Mouse (Mus musculus): ENCODE results near the gene Plekha7.

The Plekha7 gene

DNA sequence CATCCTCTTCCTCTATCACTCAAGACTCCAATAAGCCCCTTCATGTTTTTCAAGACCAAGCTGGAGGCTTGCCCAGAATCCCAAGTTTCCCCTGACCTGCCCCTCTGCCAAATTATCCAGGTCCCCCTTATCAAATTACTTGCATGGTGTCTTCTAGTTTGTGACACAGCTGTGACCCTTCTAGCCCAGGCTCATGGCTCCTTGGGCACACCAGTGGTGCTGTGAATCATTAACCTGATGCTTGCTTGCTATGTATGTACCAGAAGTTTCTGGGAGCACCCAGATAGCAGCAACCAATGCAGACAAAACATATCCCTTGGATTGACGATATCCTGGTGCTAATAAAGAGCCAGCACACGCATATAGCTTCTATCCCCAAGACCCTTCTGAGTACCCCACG, 19.2 kb downstream of the Plekha7 start:
- no peak for DNase-seq (ENCODE audit: low read depth)

DNA sequence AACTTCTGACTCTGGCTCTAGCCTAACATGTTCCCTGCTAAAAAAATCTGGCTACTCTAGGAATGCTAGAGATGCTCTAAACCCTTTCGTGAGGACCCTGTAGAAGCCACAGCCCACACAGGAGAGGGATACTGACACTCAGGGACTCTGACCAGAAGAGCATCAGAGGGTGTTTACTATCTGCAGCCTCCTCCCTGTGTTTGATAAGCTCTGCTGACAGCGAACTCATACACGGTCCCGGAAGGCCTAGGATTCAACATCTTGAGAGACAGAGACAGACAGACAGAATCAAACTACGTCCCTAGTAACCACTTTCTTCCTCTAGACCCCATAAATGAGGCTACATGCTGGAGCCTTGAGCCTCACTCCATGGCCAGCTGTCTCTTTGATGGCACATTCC, 20.2 kb downstream of the Plekha7 start:
- no peak for DNase-seq (ENCODE audit: low read depth)

DNA sequence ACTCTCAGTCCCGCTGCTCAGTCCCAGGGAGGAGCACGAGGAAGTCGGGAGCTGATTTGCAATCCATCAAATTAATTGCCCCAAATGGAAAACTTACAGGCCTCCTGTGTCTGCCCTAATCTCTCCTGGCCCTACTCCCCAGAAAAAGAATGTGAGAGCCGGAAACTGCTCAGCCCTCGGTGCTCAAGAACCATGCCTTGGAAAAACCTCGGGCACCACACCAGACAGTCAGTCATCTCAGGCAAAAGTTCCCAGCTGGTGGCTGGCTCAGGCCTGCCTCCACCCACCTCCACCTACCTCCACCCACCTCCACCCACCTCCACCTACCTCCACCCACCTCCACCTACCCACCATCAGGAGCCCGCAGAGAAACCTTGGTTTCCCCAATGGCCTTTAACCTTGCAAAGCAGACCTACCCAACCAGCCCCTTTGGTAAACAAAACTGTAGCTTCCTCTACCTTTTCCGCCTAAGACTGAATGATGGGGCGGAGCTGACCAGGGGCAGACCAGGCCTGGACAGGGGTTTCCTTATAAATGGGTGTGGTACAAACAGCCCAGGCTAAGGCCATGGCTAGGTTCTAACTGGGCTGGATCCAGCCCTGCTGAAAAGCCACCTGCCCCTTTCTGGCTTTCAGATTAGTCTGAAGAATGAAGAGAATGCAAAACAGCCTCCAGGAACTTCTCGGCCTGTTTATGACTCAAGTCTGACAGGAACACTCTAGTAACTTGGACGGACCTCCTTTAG, 21.4 kb downstream of the Plekha7 start:
- no peak for DNase-seq (ENCODE audit: low read depth)

DNA sequence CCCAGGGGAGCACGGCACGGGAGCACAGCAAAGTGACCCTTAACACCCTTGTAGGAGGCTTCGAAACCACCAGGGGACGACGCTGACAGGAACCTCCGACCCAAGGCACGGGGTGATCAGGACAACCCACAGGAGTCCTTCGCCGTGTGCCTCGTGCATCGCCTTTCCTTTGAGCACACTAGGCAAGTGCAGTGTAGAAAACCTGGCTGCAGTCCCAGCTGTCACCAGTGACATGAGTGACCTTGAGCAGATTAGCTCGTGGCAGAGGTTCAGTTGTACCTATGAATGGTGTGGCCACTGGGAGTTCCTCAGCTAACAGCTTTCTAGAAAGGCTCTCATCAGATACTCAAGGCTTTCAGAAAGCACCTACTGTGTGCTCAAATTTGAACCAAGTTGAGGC, 22.0 kb downstream of the Plekha7 start:
- DNase-seq (ENCODE audit: low read depth), result no peak

DNA sequence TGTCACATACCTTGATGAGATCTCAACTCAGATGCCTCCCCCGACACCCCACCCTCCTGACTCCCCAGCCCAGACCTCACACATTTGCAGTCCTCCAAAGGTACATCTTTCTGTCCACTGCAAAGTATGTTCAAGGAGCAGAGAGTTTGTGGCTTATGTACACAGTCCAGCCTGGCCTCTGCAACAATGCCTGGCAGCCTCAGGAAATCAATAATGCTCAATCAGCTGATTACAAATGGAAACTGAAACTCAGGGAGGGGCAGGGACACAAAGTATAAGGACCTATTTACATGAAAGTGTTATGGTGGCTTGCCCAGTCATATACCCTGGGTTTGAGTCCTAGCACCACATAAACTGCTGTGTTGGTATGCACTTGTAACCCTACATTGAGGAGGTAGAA, 23.0 kb downstream of the Plekha7 start:
- peak; percentile 39 for DNase-seq (ENCODE audit: low read depth)

DNA sequence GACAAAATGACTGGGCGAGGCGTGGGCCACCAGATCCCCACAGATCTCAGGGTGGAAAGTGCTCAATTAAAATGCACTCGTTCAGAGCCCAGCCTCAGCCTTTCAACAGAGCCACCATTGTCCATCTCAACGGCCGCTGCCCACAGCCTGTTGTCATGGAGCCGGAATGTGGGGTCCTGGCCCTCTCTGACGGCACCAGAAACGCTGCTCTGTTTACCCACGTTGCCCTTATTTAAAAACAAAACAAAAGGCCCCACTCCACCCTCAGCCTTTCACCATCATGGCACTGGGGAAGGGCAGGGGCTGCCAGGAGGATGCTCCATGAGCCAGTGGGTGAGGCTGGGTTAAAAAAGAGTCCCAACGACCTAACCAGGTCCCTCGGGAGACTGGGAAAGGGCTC, 25.4 kb downstream of the Plekha7 start:
- DNase-seq (ENCODE audit: low read depth), result no peak

DNA sequence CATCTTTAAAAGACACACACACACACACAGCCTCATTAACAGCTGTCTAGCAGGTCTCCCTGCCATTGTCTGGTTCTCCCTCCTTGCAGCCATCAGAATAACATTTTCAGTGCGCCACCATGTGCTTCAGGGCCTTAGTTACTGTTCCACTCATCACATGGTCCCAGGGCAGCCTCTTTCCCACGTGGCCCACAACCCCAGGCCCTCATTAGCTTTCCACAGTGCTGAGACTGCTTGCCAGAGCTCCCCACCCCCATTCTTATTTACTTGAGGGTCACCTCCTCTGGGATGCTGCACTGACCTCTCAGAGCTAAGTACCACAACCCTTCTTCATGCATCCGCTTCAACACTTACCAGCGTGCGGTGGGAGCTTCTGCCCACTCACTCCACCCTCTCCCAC, 28.1 kb downstream of the Plekha7 start:
- DNase-seq (ENCODE audit: low read depth), result no peak

DNA sequence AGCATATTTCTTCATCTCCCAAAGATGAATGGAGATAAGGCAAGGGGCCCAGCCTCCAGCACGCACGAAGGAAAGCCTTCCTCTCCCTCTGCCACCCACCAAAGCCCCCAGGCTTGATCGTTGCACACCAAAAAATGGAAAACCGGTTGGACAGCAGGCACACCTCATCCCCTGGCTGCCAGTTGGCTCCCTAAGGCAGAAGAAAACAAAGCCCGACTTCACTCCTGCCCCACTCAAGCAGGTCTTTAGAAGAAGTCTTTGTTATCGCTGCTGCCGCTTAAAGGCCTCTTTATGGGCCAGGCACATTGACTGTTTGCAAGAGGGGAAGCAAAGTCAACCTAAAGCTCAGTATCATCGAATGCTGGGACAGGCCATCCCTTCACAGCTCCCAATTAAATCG, 29.9 kb downstream of the Plekha7 start:
- no peak for DNase-seq (ENCODE audit: low read depth)

DNA sequence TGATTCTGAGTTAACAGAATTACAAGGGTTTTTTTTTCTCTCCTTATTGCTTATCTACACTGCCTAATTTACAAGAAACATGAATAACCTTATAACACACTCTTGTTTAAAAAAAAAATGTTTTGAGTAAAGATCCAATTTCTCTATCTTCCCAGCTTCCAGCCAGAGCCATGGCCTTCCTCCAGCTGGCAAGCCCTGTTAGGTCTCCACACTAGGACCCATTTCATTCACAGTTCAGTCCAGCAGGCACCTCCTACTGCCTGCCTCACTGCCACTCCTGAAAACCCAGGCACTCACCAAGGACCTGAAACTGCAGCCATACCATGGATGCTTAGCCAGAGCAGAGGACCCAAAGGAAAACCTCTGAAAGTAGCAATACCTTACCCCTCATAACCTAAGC, 31.9 kb downstream of the Plekha7 start:
- DNase-seq (ENCODE audit: low read depth), result no peak

DNA sequence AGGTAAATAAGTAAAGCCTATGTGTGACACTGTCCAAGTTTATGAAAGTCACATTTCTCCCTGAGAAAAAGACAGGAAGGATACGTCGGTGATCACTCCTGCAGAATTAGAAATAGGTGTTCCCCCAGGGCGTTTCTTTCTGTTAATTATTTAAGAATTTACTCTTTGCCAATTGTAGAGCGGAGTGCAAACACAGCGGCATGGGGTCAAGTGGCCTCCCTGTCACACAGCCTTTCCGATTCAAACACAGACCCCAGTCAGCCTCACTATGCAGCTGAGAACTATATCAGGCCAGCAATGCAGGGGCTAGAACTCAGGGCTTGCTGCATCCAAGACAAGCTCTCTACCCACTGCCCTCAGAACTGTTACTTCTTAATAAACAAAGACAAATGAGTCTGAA, 35.1 kb downstream of the Plekha7 start:
- DNase-seq (ENCODE audit: low read depth), result no peak

DNA sequence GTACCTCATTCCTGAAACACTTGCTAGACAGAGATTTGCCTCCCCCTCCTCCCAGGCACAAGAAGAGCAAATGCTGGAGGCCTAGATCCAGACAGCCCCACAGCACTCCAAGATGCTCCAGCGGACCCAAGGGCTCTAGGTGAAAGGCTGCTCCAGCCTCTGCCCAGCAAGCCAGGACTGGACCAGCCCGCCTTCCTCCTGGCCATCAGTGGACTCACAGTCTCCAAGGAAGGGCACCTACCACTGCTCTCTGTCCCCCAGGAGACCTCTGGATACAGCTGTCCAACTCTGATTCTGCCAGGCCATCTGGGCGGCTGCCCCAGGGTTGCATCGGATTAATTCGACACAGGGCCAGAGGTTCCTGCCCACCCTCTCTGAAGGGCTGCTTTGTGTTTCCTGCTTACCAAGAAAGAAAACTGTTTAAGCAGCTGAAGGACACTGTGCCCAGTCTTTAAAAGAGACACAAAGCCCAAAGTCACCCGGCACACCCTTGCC, 38.6 kb downstream of the Plekha7 start:
- DNase-seq (ENCODE audit: low read depth), result no peak

DNA sequence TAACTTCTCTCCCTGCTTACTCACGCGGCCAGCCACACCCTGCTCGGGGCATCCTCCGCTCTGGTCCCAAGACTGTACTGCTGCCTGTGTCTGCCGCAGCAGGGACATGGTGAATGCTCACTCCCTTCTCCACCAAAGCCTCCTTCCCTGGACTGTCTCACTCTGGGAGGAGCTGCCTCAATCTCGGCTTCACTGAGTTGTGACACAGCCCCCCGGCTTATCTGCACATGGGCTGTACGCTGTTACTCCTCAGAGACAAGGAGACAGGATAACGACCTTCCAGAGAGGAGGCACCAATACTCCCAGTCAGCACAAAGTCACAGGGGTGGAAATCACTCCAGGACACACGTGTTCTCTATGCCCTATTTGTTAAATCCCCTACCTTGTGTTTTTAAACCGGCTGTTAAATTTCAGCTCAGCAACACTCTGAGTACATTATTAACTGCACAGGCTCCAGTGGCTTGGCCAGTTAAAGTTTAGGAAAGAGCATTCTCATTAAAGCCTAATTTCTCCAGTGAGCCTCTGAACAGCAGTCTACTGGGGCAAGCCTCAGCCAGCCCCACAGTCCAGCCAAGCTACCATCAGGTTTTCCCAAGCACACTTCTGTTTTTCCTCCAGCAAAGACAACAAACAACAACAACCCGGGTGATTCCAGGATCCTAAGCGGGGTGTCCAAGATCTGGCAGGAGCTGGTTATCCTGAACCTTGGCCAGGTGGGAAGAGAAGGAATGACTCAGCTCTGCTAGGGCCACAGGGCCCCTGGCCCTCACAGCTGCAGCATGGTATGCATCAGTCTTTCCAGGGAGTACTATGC, 39.9 kb downstream of the Plekha7 start:
- no peak for DNase-seq (ENCODE audit: low read depth)

DNA sequence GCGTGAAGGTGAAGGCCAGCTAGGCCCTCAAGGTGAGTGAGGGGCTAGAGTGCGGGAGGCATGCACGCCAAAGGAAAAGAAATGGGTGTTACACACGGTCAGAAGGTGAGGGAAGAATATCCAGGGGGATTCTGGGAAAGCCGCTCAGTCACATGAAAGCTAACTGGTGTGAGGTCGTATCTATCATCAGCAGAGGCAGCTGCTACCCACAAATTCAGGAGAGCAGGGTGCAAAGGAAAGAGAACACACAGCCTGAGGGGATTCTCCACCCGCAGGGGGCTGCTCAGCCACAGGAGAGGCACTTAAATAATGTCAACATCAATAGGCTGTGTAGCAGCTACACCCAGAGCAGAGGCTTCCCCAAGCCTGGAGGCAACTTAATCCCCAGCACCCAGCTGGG, 44.9 kb downstream of the Plekha7 start:
- no peak for DNase-seq (ENCODE audit: low read depth)

DNA sequence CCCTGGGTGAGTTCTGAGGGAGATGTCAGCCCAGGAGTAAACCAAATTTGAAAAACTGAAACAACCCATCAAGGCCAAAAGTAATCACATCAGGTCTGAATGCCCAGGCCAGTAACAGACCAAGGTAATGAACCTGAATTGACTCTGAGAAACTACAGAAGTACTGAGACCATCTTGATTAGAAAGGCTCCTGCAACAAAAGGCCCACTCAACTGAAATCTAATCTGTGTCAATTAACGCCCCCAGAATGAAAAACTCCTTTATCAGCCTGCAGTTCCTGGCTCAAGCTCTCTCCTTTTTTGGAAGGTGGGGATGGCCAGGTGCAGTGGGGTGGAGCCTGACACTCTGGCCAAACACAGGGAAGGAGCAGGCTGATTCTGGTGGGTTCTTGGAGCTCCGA, 45.7 kb downstream of the Plekha7 start:
- no peak for DNase-seq (ENCODE audit: low read depth)

DNA sequence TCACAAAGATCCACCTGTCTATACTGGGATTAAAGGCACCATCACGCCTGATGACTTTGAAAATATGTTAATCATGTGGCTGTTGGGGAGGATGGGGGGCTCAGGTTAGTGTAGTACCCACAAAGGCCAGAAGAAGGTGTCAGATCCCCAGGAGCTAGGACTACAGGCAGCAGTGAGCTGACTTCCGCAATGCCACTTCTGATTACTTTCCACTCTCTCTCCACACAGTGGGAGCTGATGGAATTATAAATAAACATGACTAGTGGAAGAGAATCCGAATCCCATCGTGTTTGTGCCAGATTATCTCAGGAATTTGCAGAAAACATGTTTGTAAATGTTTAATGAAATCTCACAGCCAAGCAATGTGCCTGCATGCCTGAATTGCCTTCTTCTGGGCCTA, 46.1 kb downstream of the Plekha7 start:
- no peak for DNase-seq (ENCODE audit: low read depth)

DNA sequence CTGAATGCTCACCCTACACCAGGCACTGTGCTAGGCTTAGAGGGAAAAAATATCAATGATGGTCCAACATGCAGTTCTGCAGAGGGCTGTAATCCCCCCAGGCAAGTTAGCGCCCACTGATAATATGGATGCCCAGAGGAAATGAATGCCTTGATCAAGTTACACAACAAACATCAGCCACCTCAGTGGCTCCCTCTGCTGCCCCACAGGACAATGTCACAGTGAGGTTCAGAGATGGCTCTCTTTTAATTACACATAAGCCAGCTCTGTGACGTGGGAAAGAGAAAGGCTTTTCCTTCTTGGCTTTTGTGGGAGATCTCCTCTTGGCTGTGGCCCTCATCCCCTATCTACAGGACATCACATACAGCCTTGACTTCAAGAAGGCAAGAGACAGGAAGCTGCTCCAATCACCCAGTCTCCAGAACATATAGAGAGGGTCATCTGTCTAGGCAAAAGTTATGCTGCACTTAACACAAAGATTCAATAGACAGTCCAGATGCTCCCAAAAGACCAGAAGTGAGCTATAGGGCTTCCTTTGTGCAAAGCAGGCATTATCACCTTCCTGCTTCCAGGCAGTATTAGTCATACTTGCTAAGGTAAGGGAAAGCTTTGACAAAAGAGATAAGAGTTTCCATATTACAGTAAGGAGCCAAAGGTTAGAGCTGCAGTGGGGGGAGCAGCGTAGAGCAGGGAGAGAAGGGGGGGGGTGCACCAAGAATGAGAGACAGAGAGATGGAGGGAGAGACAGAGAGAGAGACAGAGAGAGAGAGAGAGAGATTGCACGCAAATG, 47.2 kb downstream of the Plekha7 start:
- peak; percentile 35 for DNase-seq (ENCODE audit: low read depth)

DNA sequence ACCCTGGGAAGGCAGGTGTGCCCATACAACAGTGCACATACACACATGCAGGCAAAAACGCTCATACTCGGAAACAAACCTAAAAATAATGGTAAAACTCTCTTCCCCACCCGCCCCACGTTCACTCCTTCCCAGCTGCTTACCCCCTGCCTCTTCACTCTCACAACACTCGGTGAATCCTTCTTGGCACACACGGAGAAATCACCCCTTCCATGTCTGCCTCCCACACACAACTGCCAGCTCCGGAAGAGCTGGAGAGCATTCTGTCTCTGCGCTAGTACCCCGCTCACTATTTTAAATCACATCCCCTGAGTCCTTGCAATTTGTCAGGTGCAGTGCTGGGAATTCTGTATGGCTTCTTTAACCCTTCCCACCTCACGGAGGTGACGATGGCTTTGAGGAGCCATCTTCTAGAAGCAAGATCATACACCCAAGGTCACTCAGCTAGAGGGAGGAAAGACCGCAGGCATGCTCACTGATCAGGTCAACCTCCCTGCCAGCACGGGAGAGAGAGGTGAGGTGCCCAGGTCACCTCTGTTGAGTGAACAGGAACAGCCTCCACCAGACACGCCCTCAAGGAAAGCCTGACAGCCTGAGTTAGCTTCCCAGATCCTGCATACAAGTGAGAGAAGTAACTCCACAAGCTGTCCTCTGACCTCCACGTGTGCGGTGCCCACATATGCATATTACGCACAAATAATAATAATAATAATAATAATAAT, 49.6 kb downstream of the Plekha7 start:
- DNase-seq (ENCODE audit: low read depth), result no peak

DNA sequence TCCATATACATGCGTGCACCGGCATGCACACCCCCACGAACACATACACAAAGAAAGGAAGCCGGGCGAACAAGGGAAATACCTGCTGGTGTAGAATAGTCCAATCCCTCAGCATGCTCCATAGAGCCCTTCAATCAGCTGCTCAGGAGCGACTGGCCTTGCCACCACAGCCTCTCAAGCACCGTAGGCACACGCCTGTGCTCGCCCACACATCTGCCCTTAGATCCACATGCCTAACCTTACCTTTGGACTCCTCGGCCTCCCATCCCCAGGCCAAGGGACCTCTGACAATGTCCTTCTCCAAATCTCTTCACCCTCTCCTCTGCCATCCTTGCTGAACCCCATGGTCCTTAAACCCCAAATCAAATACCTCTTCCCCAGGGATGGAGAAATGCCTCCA, 50.2 kb downstream of the Plekha7 start:
- DNase-seq (ENCODE audit: low read depth), result no peak

DNA sequence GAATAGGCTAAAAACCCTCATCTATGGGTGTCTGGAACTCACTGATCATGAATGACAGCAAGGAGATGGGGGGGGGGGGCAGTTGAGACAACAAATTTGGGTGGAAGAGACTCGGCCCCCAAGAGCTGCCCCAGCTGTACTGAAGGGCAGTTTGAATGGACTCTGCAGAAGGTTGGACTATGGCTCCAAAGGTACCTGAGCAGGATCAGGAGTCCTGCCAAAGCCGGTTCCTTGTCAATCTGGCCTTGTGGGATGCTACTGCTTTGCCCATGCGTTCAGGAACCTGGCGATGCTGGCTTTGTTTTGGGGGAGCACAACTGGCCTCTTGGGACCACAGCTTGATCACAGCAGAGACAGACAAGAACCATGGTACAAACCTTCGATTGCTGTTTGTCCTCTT, 52.5 kb downstream of the Plekha7 start:
- DNase-seq (ENCODE audit: low read depth), result no peak

DNA sequence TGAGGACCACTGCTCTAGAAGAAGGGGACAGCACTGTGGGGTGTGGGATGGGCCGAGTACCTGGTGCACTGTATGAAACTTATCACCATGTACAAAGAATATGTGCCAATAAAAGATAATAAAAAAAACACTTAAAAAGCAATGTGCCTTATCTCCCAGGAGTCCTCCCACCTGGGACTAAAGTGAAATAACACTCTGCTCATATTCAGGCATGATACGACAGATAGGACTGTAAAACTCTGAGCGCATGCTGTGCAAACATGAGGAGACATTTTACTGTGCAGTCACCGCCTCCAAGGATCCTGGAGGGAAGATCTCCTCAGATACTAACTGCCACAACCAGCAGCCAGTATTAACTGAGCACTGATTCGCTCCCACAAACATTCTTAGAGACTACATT, 53.5 kb downstream of the Plekha7 start:
- no peak for DNase-seq (ENCODE audit: low read depth)

DNA sequence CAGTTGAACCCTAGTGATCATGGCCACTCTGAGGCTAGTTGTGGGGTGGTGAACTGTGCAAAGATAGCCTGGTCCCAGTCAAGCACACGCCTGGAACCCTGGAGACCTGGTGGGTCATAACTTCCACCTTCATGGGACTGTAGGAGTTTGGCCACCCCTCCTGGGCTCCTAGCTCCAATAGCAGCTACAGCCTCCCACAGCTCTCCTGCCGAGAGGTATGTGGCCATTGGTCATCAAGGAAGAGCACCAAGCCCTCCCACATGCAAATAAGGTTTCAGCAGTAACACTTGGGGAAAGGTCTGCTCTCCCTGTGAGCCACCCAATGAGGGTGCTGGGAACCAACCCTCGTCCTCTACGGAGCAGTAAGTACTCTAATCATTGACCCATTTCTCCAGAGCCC, 55.7 kb downstream of the Plekha7 start:
- DNase-seq (ENCODE audit: low read depth), result no peak

DNA sequence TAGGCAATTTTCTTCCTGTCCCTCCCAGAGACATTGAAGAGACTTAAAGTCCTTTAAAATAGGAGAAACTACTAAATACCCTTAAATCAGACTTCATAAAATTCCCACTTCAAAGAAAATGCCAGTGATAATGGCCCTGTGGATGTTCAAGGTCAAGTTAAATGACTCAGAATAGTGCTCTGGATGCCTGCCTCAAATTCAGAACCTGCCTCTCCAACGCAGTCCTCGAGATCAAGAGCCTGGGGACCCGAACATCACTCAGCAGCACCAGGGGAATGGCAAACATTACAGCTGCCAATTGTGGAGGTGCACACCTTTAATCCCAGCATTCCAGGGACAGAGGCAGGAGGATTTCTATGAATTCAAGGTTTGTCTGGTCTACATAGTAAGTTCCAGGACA, 56.7 kb downstream of the Plekha7 start:
- no peak for DNase-seq (ENCODE audit: low read depth)
